Mouse (Mus musculus): ENCODE data around the gene 4930470P17Rik.

GRCm38 (mm10) chr2:170579551-170579950, 22.3 kb downstream of the 4930470P17Rik start:
- TF ChIP-seq CTCF (IDR thresholded peaks at IDR 0.05 in 2 of 3, conservative IDR thresholded peaks at IDR 0.05 in 1 of 3; ENCODE audit: control insufficient read depth in 1 of 3, insufficient read depth in 1 of 3, low read depth in 2 of 3, low read length in 3 of 3, poor library complexity in 1 of 3, severe bottlenecking in 1 of 3) (no peak), GATA1 (IDR thresholded peaks at IDR 0.05; ENCODE audit: low read depth, low read length) (no peak), CHD1 (IDR thresholded peaks at IDR 0.05; ENCODE audit: low read depth, low read length) (no peak), MXI1 (IDR thresholded peaks at IDR 0.05; ENCODE audit: low read depth, low read length) (no peak), SMC3 (IDR thresholded peaks at IDR 0.05; ENCODE audit: low read depth, low read length) (no peak), POLR2A (IDR thresholded peaks at IDR 0.05; ENCODE audit: control insufficient read depth in 1 of 2, insufficient read depth in 1 of 2, low read depth in 1 of 2, low read length in 2 of 2, poor library complexity in 1 of 2) (no peak), E2F4 (IDR thresholded peaks at IDR 0.05; ENCODE audit: borderline replicate concordance, low read depth, low read length) (no peak), CHD2 (IDR thresholded peaks at IDR 0.05; ENCODE audit: low read length) (no peak), HCFC1 (IDR thresholded peaks at IDR 0.05; ENCODE audit: low read depth, low read length) (no peak), ETS1 (IDR thresholded peaks at IDR 0.05; ENCODE audit: low read depth, low read length) (no peak), TAL1 (IDR thresholded peaks at IDR 0.05; ENCODE audit: low read length) (no peak)
